Mouse (Mus musculus) megakaryocyte progenitor cell, adult 5-6 weeks (primary cell): ENCODE data around the gene Minpp1. TPM values are rescaled to one million over a fixed set of nuclear protein-coding genes. Genes with fewer than 3 reads are reported as not detected.
"Not testable (repeated sequence)": the region's sequence is repeated elsewhere in the genome, so short reads cannot be mapped to it uniquely, and the experiment has no call there.

Experiments used
- ATAC-seq: replicated peaks from 2 replicates; pipeline ENCODE4 v1.8.0; 2016; ENCODE audit warnings: mild to moderate bottlenecking, moderate TSS enrichment, inconsistent platforms; ENCODE audit not compliant: poor library complexity
- total RNA-seq, 2 experiments: library from RNA; stranded (forward) in 1 of 2; stranded (reverse) in 1 of 2; fragments of 157-497, 149-512 nt in 1 of 2; fragments of 200-1000 nt in 1 of 2; gene quantifications; 2 replicates each; pipeline versions ENCODE4 v1.2.3 to v1.2.4; 2015 to 2017

Gene Minpp1
- total RNA-seq (2015) (58.3 and 67.6 TPM in 2 replicates), total RNA-seq (2017) (45.6 and 53.2 TPM in 2 replicates)

- peak; percentile 77 for ATAC-seq
Measured at GRCm38 (mm10) chr19:32485681-32486105, at the start of gene Minpp1. TSS of gene Minpp1 (plus strand) at chr19:32485769.

GRCm38 (mm10) chr19:32439356-32439755, 46.2 kb upstream of the Minpp1 start:
- no peak for ATAC-seq

- ATAC-seq: no peak
Measured at GRCm38 (mm10) chr19:32441568-32441967, 44.0 kb upstream of the Minpp1 start.

GRCm38 (mm10) chr19:32448931-32449330, 36.6 kb upstream of the Minpp1 start:
- ATAC-seq: no peak

GRCm38 (mm10) chr19:32452231-32452630, 33.3 kb upstream of the Minpp1 start:
- ATAC-seq: no peak

- ATAC-seq: no peak
Measured at GRCm38 (mm10) chr19:32456744-32457143, 28.8 kb upstream of the Minpp1 start.

- ATAC-seq: not testable (repeated sequence)
Measured at GRCm38 (mm10) chr19:32457631-32458030, 27.9 kb upstream of the Minpp1 start.

GRCm38 (mm10) chr19:32463037-32463436, 22.5 kb upstream of the Minpp1 start:
- ATAC-seq: no peak

- peak; percentile 39 for ATAC-seq
Measured at GRCm38 (mm10) chr19:32465228-32465627, 20.3 kb upstream of the Minpp1 start.

- no peak for ATAC-seq
Measured at GRCm38 (mm10) chr19:32466478-32466877, 19.1 kb upstream of the Minpp1 start, which contains the start of gene Rpl9-ps6. TSS of gene Rpl9-ps6 (minus strand) at chr19:32466578.

GRCm38 (mm10) chr19:32467325-32467724, 18.2 kb upstream of the Minpp1 start:
- peak; percentile 45; the same call in 1 of the 2 replicates for ATAC-seq

- peak; percentile 83 for ATAC-seq
Measured at GRCm38 (mm10) chr19:32470059-32470497, 15.5 kb upstream of the Minpp1 start.

- 0 out of 2 replicates have a peak, but pooled peaks have one; percentile 26 for ATAC-seq
Measured at GRCm38 (mm10) chr19:32470570-32471263, 14.9 kb upstream of the Minpp1 start.

- peak; percentile 82 for ATAC-seq
Measured at GRCm38 (mm10) chr19:32476016-32476711, 9.4 kb upstream of the Minpp1 start.

- ATAC-seq: no peak
Measured at GRCm38 (mm10) chr19:32476712-32477052, 8.9 kb upstream of the Minpp1 start.

GRCm38 (mm10) chr19:32480255-32480654, 5.3 kb upstream of the Minpp1 start:
- peak; percentile 66 for ATAC-seq

- no peak for ATAC-seq
Measured at GRCm38 (mm10) chr19:32480791-32481442, 4.7 kb upstream of the Minpp1 start.

- no peak for ATAC-seq
Measured at GRCm38 (mm10) chr19:32481511-32481910, 4.1 kb upstream of the Minpp1 start.

- ATAC-seq: peak; percentile 21
Measured at GRCm38 (mm10) chr19:32484941-32485660, 468 bp upstream of the Minpp1 start.

- peak; percentile 62 for ATAC-seq
Measured at GRCm38 (mm10) chr19:32486106-32486724, 646 bp downstream of the Minpp1 start.
